Mouse (Mus musculus): ENCODE measurements at regions not wholly inside any gene's neighbourhood (a gene's known extent, or its start where the extent isn't known, plus 50 kb on each side); places are given as distances from the start of the nearest gene placed in this dataset.
A peak's percentile ranks its signal among the peaks of the same experiment; 100 is the strongest.

GRCm38 (mm10) chr6:93248973-93249372 is 305.7 kb upstream of the Adamts9 start:
- H3K9ac ChIP-seq = no peak overlapping the region

DNA sequence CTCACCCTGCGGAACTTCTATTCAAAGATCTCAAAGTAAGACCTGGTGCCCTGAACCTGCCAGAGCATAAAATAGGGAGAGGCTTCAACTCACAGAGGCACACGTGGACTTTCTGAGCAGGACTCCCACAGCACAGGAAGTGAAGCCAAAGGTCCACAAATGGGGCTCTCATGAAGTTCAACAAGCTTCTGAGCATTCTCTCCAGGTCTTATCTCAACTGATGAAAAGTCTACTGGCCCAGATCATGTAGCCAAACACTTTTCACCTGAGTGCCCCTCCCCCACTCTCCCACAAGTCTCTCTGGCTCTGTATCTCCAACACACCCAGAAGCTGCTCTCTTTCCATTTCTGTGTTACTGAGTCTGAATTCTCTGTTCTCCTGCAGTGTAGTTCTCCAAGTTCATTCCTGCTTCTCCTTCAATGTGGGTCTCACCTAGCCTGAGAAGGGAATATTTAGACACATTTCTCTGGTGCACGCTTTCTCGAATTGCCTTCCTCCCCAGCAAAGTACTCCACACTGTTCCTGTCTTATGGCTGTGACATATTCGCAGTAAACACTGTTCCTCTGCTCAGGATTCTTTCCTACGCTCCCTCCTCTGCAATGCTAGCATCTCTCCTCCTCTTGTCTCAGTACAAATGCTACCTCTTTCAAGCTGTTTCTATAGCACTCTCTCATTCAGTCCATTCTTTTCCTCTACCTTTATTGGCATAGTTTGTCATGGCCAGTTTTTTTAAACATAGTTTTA is 303.4 kb upstream of the Adamts9 start:
- no peak overlapping the region for H3K9ac ChIP-seq
- H3K27me3 ChIP-seq = no peaks in the 10 kb centered on the region
- no peak for ATAC-seq (ENCODE audit: insufficient number of reproducible peaks, low FRiP score, low TSS enrichment, low read depth)
- no peak overlapping the region for H3K27ac ChIP-seq (replicated peaks)
- H3K9me3 ChIP-seq (replicated peaks) = 0 out of 2 replicates have a peak, but pooled peaks cover 5% of the 10 kb centered on the region
- H3K4me1 ChIP-seq = no peaks in the 10 kb centered on the region
- 85% methylated on average over 6 of the region's 6 CpGs for WGBS
- no peak overlapping the region for H3K4me3 ChIP-seq (replicated peaks)
- H3K4me2 ChIP-seq (replicated peaks) = no peak overlapping the region
- H3K36me3 ChIP-seq = no peaks in the 10 kb centered on the region

More at GRCm38 (mm10) chr6:93248973-93249372, 305.7 kb upstream of the Adamts9 start:
- Histone ChIP-seq H3K27me3 (no peaks in the 10 kb centered on the region), H3K27ac (replicated peaks) (no peak overlapping the region), H3K4me1 (no peaks in the 10 kb centered on the region), H3K36me3 (no peaks in the 10 kb centered on the region), H3K4me3 (replicated peaks) (no peak overlapping the region), H3K4me2 (replicated peaks) (no peak overlapping the region), H3K9me3 (replicated peaks) (no peaks in the 10 kb centered on the region)
- ATAC-seq (ENCODE audit: insufficient number of reproducible peaks, low FRiP score, low TSS enrichment, low read depth) = no peak
- 85% methylated on average over 4 of the region's 4 CpGs for WGBS

DNA sequence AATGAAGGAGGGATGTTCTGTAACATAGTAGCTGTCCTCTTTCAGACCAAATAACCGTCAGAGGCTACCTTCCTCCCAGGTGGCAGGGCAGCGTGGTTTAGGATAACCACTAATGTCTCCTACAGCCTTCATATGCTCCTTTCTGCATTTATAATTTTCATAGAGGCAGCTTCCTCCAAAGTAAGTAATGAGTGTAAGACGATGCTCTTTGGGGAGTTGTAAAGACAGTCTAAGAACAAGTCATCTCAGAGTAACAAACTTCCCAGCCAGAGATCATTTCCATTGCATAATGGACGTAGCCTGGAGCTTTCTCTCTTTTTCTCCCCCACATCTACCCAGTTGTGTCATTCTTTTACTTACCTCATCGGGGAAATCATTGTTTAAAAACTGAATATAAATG is 292.3 kb upstream of the Adamts9 start:
- Histone ChIP-seq H3K36me3 (no peaks in the 10 kb centered on the region), H3K27me3 (no peaks in the 10 kb centered on the region), H3K4me1 (peaks cover 10% of the 10 kb centered on the region), H3K9me3 (replicated peaks) (no peaks in the 10 kb centered on the region), H3K4me2 (replicated peaks) (no peak overlapping the region), H3K27ac (replicated peaks) (no peak overlapping the region), H3K9ac (no peak overlapping the region), H3K4me3 (replicated peaks) (no peak overlapping the region)
- 42% methylated on average over 5 of the region's 5 CpGs for WGBS
- ATAC-seq (ENCODE audit: insufficient number of reproducible peaks, low FRiP score, low TSS enrichment, low read depth) = no peak

DNA sequence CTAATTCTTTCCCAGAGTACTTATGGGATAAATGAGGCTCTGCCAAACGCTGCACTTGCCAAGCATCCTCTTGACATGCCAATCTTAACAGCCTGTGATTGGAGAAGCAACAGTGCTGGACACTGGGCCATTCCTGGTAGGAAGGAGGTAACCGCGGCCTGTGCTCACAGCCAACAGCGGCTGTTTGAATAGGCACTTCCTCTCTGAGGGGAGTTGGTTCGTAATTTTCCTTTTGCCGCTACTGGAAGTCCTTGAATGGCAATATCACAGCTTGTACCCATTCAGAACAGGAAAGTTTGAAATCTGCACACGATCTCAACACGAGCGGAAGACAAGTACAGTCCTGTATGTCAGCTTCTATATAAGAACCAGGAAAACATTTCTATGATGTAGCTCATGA is 289.3 kb upstream of the Adamts9 start:
- Histone ChIP-seq H3K9me3 (replicated peaks) (no peaks in the 10 kb centered on the region), H3K9ac (no peak overlapping the region), H3K27me3 (no peaks in the 10 kb centered on the region), H3K4me3 (replicated peaks) (no peak overlapping the region), H3K4me2 (replicated peaks) (no peak overlapping the region), H3K36me3 (no peaks in the 10 kb centered on the region), H3K4me1 (peaks cover 10% of the 10 kb centered on the region), H3K27ac (replicated peaks) (no peak overlapping the region)
- no peak for ATAC-seq (ENCODE audit: insufficient number of reproducible peaks, low FRiP score, low TSS enrichment, low read depth)
- WGBS = 66% methylated on average over 9 of the region's 9 CpGs

GRCm38 (mm10) chr6:93230450-93230849 is 287.2 kb upstream of the Adamts9 start:
- no peaks in the 10 kb centered on the region for H3K36me3 ChIP-seq
- H3K9ac ChIP-seq = no peak overlapping the region
- H3K27ac ChIP-seq (replicated peaks) = no peak overlapping the region
- H3K4me3 ChIP-seq (replicated peaks) = no peak overlapping the region
- no peaks in the 10 kb centered on the region for H3K9me3 ChIP-seq (replicated peaks)
- H3K27me3 ChIP-seq = no peaks in the 10 kb centered on the region
- H3K4me1 ChIP-seq = peaks cover 9% of the 10 kb centered on the region
- no peak overlapping the region for H3K4me2 ChIP-seq (replicated peaks)
- no peak for ATAC-seq (ENCODE audit: insufficient number of reproducible peaks, low FRiP score, low TSS enrichment, low read depth)
- WGBS = 37% methylated on average over 5 of the region's 5 CpGs

DNA sequence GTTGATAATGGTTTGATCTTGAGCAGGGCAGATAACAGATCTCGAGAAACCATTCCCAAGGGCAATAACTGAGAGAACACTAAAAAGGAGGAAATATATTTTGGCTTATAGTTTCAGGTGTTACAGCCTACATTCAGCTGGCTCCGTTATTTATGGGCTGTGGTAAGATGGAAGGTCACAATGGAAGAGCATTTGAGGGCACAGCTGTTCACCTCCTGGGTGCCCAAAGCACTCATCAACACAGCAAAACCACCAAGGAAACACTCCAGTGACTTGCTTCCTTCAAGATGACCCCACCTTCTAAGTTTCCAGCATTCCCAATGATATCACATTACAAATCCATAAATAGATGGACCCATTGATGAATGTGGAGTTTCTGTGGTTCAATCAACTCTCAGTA is 286.0 kb upstream of the Adamts9 start:
- H3K27me3 ChIP-seq = no peaks in the 10 kb centered on the region
- 83% methylated on average over 2 of the region's 2 CpGs for WGBS
- no peak overlapping the region for H3K4me2 ChIP-seq (replicated peaks)
- no peak for ATAC-seq (ENCODE audit: insufficient number of reproducible peaks, low FRiP score, low TSS enrichment, low read depth)
- no peak overlapping the region for H3K9ac ChIP-seq
- no peak overlapping the region for H3K4me3 ChIP-seq (replicated peaks)
- H3K9me3 ChIP-seq (replicated peaks) = no peaks in the 10 kb centered on the region
- H3K27ac ChIP-seq (replicated peaks) = no peak overlapping the region
- H3K4me1 ChIP-seq = 0 out of 2 replicates have a peak, but pooled peaks cover 2% of the 10 kb centered on the region
- H3K36me3 ChIP-seq = no peaks in the 10 kb centered on the region

DNA sequence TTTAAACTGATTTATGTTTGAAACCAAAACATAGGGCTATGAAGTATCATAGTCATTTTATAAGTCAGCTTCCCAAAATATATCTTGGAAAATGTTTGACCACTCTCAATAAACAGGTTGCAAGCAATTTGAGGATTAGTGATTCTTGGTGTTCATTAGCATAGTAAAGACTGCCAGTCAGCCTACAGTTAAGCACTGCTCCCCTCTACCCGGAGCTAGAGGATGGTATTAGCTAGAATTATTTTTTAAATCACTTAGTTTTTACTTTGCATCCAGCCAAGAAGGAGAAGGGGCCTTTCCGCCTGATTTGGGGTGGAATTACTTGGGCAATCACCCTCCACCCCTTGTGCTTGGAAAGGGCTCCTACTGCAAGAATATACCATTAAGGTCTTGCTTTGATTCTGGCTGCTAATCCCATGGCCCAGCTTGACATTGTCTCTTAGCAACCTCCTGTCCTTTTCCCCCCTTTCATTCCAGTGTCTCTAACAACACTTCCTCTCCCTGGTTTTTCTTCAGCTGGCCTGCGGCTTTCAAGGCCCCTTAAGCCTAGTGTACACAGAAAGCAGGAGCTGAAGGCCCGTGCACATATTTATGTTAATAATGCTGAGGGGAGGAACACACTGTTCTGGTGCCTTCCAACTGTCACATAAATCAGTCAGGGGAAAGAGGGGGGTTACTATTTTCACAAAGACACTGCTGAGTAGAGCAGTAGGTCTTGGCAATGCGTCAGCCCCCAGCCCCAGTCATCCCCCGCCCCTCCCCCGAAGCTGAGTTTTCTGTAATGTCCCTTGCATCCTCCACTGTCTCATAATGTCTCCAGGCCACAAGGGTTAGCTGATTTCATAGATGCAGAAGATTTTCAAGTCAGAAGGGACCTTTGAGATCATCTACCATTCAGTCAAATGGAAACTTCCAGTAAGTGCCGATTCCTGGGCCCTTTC is 280.6 kb upstream of the Adamts9 start:
- Histone ChIP-seq H3K27ac (replicated peaks) (peak overlapping the region; percentile 22), H3K4me3 (replicated peaks) (no peak overlapping the region), H3K4me1 (peaks cover 10% of the 10 kb centered on the region; the same call in 1 of the 2 replicates), H3K9me3 (replicated peaks) (no peaks in the 10 kb centered on the region), H3K9ac (no peak overlapping the region), H3K36me3 (no peaks in the 10 kb centered on the region), H3K4me2 (replicated peaks) (no peak overlapping the region), H3K27me3 (no peaks in the 10 kb centered on the region)
- ATAC-seq (ENCODE audit: insufficient number of reproducible peaks, low FRiP score, low TSS enrichment, low read depth) = peak; percentile 29; the same call in 1 of the 2 replicates
- WGBS = 40% methylated on average over 8 of the region's 8 CpGs

- Histone ChIP-seq H3K4me2 (replicated peaks) (no peak overlapping the region), H3K4me3 (replicated peaks) (no peak overlapping the region), H3K9ac (no peak overlapping the region), H3K27me3 (no peaks in the 10 kb centered on the region), H3K4me1 (peaks cover 7% of the 10 kb centered on the region; the same call in 1 of the 2 replicates), H3K9me3 (replicated peaks) (no peaks in the 10 kb centered on the region), H3K36me3 (no peaks in the 10 kb centered on the region), H3K27ac (replicated peaks) (0 out of 2 replicates have a peak overlapping the region, but pooled peaks have one; percentile 39)
- 63% methylated on average over 4 of the region's 4 CpGs for WGBS
- no peak for ATAC-seq (ENCODE audit: insufficient number of reproducible peaks, low FRiP score, low TSS enrichment, low read depth)
These were observed 274.8 kb upstream of the Adamts9 start for GRCm38 (mm10) chr6:93218015-93218593.

DNA sequence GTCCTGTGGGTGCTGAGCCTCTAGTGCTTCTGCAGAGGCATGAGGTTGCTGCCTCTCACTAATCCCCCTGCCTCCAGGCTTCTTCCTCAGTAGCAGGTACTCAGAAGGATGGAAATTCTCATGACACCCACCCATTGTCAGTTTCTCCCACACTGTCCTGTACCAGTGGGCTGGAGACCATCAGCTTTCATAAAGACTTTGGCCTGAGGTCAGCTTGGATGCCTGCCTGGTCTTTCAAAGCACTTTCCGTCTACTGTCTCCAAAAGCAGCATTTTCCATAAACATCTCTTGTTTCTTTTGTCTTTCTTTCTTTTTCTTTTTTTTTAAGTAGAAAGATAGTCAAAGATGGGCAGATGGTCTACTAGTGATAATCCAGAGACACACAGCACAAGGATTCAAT is 257.6 kb upstream of the Adamts9 start:
- no peak overlapping the region for H3K9ac ChIP-seq
- H3K36me3 ChIP-seq = no peaks in the 10 kb centered on the region
- no peak for ATAC-seq (ENCODE audit: insufficient number of reproducible peaks, low FRiP score, low TSS enrichment, low read depth)
- no peak overlapping the region for H3K4me2 ChIP-seq (replicated peaks)
- H3K27ac ChIP-seq (replicated peaks) = no peak overlapping the region
- no peaks in the 10 kb centered on the region for H3K9me3 ChIP-seq (replicated peaks)
- H3K4me1 ChIP-seq = no peaks in the 10 kb centered on the region
- no peaks in the 10 kb centered on the region for H3K27me3 ChIP-seq
- 58% methylated on average over 1 of the region's 1 CpGs for WGBS
- H3K4me3 ChIP-seq (replicated peaks) = no peak overlapping the region

- H3K27me3 ChIP-seq = no peaks in the 10 kb centered on the region
- no peak overlapping the region for H3K9ac ChIP-seq
- 85% methylated on average over 6 of the region's 6 CpGs for WGBS
- no peak overlapping the region for H3K27ac ChIP-seq (replicated peaks)
- H3K36me3 ChIP-seq = no peaks in the 10 kb centered on the region
- no peaks in the 10 kb centered on the region for H3K9me3 ChIP-seq (replicated peaks)
- ATAC-seq (ENCODE audit: insufficient number of reproducible peaks, low FRiP score, low TSS enrichment, low read depth) = no peak
- H3K4me3 ChIP-seq (replicated peaks) = no peak overlapping the region
- H3K4me2 ChIP-seq (replicated peaks) = no peak overlapping the region
- H3K4me1 ChIP-seq = no peaks in the 10 kb centered on the region
These were observed 251.4 kb upstream of the Adamts9 start for GRCm38 (mm10) chr6:93194741-93195140.

DNA sequence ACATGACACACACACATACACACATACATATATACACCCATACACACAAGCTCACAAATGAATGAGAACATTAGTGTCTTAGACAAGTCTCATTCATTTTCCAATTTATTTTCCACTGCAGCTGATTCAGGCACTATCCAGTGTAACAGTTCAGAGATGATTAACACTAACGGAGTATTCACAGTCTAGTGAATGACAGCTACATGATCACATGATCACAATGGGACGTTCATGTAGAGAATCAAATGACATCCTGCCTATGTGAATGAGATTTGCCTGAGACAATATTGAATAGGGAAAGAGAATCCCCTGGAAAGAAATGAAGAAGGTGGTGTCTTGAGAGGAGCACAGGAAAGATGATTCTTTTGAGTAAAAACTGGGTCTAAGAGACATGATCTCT is 249.7 kb upstream of the Adamts9 start:
- Histone ChIP-seq H3K4me3 (replicated peaks) (no peak overlapping the region), H3K4me1 (no peaks in the 10 kb centered on the region), H3K27me3 (no peaks in the 10 kb centered on the region), H3K4me2 (replicated peaks) (no peak overlapping the region), H3K9ac (no peak overlapping the region), H3K9me3 (replicated peaks) (no peaks in the 10 kb centered on the region), H3K36me3 (no peaks in the 10 kb centered on the region), H3K27ac (replicated peaks) (no peak overlapping the region)
- no peak for ATAC-seq (ENCODE audit: insufficient number of reproducible peaks, low FRiP score, low TSS enrichment, low read depth)
- 42% methylated on average over 2 of the region's 2 CpGs for WGBS
